Mouse (Mus musculus): ENCODE measurements at regions not wholly inside any gene's neighbourhood (a gene's known extent, or its start where the extent isn't known, plus 50 kb on each side); places are given as distances from the start of the nearest gene placed in this dataset.

DNA sequence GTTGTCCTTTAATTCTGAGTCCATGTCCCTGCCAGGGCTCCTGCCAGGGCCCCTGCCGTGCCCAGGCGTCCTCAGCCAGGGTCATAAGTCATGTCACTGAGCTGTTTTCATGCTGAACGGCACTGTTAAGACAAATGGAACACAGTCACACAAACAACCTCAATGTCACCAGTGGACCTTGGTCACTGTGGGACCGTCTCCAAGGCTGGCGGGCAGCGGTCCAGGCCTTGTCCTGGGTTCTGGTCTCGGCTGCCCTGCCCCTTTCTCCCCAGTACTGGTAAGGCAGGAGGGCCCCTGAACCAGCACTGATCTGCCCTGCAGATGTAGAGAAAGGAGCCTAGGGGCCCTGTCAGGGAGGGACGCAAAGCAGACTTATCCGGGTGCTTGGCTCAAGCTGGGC lies 79.3 kb upstream of the Ptpn1 start:
- POLR2A ChIA-PET: interaction anchor here in 1 of 4 experiments (0.6 kb wide), 1 partner anchor 346 kb away, joined by 3 read pairs; no protein-coding TSS in a partner anchor
- CTCF ChIA-PET: interaction anchor here in 3 of 4 experiments (0.7 to 1.1 kb wide), 3 partner anchors 172 to 640 kb away, joined by 3 to 4 read pairs (median 3); no protein-coding TSS in a partner anchor

DNA sequence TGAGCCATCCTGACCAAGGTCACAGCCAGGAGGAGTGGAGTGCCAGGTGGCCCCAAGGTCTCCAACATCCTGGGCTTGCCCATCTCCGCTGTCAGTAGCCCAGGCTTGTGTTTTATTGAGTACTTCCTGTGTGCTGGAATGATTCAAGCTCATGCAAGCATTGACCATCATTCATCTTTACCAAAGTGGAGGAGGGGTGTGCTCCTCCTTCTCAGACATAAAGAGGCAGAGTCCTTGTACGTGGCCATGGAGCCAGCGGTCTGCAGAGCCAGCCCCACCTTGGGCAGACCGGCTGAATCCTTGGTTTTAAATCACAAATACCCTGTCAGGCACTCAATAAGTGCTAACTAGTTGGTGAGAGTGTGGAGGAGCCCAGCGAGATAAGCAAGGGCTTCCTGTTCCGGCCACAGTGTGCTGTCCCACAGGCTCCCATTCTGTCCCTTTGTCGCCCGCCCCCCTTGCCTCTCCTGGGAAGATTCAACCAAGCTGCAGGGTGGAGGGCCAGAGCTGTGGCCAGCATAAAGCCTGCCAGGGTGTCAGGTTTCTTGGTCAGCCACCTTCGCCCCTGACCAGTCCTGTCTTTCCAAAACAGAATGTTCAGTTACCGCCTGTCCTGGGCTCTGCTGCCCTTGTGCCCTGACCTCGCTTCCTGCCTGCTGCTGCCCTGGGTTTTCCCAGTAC lies 80.5 kb upstream of the Ptpn1 start:
- CTCF ChIA-PET: interaction anchor here in 1 of 4 experiments (0.7 kb wide), 1 partner anchor 1061 kb away, joined by 4 read pairs; no protein-coding TSS in a partner anchor
- POLR2A ChIA-PET: no interaction called here

DNA sequence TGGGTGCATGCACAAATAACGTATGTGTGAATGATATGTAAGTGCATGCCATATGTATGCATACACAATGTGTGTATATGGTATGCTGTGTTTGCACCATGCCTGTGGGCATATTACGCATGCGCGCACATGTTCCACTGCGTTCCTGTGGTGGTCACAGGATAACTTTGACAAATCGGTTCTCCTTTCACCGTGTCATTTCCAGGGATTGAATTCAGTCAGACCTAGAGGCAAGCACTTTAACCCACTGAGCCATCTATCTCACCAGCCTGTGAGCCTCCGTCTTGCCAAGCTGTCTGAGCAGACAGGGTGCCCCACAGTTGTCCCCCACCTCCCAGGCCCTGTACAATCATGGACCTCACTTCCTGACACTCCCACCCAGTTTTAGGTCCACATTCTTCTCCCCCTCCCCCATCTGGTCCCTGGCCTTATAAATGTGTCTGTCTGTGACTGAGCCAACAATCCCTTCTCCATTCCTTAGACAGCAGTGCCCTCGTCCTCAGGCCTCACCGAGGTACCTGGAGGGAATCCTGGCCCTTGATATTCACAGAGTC lies 81.8 kb upstream of the Ptpn1 start:
- ChIA-PET CTCF (no interaction called here), POLR2A (interaction anchor here in 1 of 4 experiments (1.6 kb wide), 1 partner anchor 9 kb away, joined by 3 read pairs; no protein-coding TSS in a partner anchor)

DNA sequence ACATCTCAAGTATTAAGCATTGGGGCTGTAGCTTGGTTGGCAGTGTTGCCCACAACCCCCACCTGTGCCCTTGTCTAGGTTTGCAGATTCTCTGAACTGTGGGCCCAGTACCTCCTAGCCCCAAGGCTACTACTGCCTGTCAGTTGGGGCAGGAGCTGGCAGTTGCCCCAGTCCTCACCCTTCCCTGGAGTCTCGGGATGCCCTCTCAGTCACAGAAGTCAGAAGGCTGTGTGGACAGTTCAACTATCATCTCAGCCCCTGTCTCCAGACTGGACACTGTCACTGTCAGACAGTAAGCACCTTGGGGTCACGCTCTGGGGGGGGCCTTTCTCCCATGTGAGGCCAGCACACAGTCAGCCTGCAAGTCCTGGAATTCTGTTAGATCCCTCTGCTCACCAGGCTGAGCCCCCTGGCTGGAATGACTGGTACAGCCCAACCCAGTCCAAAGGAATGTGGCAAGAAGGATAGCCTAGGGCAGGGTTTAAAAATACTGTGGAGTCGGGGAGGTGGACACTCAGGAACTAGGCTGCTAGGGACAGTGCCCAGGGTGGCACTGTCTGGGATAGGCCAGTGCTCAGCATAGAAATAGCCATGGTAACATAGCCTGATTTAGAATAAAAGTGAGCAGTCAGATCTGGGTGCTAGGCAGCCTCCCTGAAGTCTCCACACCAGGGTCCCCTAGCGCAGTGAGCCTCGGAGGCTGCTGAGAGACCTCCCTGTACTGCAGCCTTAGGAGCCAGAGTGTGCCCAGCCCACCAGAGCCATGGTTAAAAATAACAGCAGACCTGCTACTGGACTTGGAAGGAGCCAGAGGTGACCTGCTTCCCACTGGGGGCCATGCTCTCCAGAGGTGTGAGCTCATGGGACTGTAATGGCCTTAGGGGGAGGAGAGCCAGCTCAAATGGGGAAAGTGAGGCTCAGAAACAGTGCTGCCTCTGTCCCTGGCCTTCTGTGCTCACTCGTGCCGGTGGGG lies 83.1 kb upstream of the Ptpn1 start:
- ChIA-PET POLR2A (interaction anchor here in 1 of 4 experiments (1.6 kb wide), 1 partner anchor 10 kb away, joined by 3 read pairs; no protein-coding TSS in a partner anchor), CTCF (no interaction called here)

DNA sequence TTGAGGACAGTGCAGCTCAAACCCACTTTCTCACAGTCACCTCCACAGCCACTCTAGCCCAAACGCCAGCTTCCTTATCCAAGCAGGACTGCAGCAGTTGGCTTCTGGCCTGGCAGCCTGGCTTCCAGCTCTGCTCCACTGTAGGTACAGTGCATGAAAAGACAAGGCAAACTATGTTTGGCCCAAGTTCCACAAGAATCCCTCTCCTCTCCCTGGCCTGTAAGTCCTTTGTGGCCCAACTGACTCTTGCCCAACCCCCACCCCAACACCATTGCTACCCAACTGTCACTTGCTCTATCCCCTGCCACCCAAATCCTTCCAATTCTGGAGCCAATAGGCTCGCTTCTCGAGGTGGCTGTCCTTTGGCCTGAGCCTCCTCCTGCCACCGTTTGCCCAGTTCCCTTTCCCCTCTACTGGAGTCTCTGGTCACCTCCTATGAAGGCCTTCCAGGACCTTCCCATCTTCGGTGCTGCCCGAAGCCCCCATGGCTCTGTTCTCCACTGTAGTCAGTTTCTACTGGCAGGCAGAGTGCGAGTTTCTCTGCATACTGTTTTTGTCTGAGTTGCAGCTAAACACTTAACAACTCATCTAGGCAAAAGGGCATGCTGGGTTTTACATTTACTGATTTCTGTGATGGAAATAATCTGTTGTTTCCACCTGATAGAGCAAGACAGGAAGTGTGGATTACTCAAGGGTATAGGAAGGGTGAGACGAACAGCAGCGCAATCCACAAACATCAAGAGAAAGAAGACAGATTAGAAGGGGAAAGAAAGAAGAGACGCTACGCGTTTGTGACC lies 84.4 kb upstream of the Ptpn1 start:
- ChIA-PET POLR2A (no interaction called here), CTCF (no interaction called here)

DNA sequence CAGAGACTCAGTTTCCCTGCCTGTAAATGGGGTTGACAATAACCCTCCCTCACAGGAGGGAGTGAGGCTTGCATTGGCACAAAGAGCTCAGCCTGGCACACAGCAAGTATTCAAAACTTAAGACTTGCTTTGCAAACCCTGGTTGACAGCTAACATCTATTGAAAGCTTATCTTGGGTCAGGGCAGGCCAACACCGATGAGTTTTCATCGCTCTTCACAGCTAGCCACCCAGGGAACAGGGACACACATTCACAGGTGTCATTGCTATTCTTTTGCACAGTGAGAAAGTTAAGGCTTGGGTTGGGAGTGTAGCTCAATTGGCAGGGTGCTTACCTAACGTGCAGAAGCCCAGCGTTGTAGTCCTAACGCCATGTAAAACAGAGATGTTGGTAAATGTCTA lies 86.5 kb upstream of the Ptpn1 start:
- CTCF ChIA-PET: interaction anchor here in 1 of 4 experiments (0.6 kb wide), 1 partner anchor 170 kb away, joined by 3 read pairs; no protein-coding TSS in a partner anchor
- POLR2A ChIA-PET: interaction anchor here in 1 of 4 experiments (0.6 kb wide), 1 partner anchor 260 kb away, joined by 3 read pairs; no protein-coding TSS in a partner anchor

DNA sequence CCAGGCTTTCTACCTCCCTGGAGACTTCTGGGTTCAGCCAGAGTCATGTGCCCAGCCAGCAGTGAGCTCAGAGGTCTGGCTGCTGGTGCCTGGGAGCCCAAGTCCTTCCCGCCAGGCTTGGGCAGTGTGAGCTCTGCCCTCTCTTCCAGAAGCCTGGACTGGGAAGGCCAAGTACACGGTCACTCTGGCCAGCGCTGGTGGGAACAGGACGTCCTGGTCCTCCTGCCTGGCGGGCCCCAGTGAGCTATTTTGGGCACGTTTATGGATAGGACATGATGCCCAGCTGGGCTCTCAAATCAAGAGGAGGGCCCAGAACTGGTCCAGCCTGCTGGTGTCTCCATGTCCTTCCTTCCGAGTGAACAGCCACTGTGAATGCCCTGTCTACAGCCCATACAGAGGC lies 87.3 kb upstream of the Ptpn1 start:
- ChIA-PET POLR2A (interaction anchor here in 1 of 4 experiments (0.6 kb wide), 1 partner anchor 261 kb away, joined by 3 read pairs; no protein-coding TSS in a partner anchor), CTCF (interaction anchor here in 3 of 4 experiments (0.7 to 1.2 kb wide), 4 partner anchors 11 to 312 kb away, joined by 3 to 5 read pairs (median 4); no protein-coding TSS in a partner anchor)

DNA sequence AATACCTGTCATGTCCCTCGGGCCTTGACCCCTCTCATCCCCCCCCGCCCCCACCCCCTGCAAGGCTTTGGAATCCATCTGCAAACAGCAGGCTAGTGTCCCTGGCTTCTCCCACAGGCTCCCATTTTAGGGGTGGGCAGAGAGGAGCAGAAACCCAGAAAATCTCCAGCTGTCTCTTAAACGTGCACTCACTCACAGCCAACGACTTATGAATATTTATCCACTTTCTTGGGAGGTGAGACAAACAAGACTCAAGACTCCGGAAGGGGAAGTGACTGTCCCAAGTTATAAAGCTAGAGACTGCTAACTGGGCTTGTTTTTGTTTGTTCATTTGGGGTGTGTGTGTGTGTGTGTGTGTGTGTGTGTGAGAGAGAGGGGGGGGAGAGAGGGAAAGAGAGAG lies 87.9 kb upstream of the Ptpn1 start:
- CTCF ChIA-PET: interaction anchor here in 2 of 4 experiments (0.7 to 1.2 kb wide), 2 partner anchors 10 to 159 kb away, joined by 3 to 5 read pairs; no protein-coding TSS in a partner anchor

DNA sequence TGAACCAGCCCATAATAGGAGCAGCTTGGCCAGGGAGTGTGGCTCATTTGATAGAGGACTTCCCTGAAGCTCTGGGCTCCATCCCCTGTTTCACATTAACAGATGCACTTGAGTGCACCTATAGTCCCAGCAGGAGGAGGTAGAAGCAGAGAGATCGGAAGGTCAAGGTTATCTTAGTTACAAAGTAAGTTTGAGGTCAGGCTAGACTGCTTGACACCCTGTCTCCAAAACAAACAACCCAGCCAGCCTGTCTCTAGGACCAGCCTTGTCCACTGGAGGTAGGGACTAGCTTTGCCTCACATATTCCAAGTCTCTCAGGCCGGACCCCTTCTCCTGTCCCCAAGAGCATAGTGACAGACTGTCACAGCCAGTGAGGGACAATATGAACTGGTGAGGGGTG lies 88.9 kb upstream of the Ptpn1 start:
- POLR2A ChIA-PET: no interaction called here
- CTCF ChIA-PET: no interaction called here

More for the DNA sequence above, 87.9 kb upstream of the Ptpn1 start:
- POLR2A ChIA-PET: interaction anchor here in 1 of 4 experiments (0.6 kb wide), 1 partner anchor 899 kb away, joined by 3 read pairs; no protein-coding TSS in a partner anchor

DNA sequence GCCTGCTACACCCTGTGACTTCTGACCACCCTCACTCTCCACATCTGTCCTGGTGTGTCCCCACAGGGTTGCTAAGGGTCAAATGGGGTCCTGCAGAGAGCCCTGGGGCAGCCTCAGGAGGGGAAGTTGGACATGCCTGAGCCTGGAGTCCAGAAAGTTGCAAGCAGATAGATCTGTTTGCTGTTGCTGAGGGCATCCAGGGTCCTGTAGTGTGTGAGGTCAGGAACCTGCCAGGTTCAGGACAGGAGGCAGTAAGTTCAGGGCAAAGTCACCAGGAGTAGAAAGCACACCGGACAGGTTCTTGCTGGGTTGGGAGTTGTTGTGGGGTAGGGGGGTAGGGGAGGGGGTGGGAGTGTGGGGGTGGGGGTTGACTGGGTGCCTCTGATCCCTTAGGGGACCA lies 89.4 kb upstream of the Ptpn1 start:
- ChIA-PET POLR2A (no interaction called here), CTCF (no interaction called here)

DNA sequence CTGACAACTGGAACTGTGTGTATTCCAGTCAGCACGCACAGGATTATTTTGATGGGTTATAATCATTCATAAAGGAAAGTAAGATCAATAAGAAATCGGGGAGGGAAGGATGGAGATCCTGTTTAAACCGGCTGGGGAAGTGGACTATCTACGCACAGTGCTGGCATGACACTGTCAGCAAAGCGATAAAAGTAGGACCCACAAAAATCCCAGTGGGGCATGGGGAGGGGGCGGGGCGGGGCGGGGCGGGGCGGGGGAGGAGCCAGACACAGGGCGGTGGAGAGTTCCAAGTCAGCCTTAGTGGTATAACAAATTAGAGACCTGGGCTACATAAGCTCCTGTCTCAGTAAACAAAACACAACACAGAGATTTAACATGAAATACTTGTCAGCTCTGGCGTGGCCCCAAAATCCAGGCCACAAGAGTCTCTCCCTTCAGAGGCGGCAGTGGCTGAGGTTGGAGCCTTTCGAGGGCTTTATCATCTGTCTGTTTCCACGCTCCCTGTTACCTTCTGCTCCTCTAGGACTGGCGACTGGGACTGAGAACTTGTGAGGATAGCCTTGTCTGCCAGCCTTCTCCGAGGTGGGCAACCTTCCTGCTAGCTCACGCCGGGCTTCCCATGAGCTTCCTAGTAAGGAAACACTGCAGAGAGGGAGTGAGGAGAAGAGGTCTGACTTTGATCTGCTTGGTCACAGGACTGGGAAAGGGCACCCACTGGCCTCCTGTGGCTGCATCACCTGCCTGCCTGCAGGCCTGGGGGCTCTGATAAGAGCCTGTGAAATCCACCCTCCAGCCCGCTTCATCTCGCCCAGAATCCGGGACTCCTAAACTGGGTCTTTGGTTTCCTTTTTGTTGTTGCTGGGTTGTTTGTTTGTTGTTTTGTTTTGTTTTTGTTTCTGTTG lies 90.3 kb upstream of the Ptpn1 start:
- POLR2A ChIA-PET: no interaction called here
- CTCF ChIA-PET: interaction anchor here in 1 of 4 experiments (0.7 kb wide), 1 partner anchor 12 kb away, joined by 3 read pairs; no protein-coding TSS in a partner anchor

DNA sequence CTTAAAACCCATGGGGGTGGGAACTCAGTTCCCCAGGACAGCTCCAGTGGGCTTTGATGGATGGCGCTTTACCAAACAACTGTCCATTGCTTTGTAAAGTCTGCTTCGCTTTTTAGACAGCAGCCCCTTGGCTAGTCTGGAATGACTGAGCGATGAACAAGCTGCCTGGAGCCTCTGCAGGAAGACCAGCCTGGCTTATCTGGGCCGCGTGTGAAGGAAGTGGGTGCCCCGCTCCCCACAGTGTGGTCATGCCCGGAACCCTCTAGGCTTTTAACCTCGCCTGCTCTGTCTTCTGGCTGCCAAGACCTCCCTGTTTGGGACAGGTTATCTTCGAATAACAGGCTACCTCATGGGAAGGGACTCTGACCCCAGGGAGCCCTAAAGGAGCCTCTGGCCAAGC lies 91.5 kb upstream of the Ptpn1 start:
- ChIA-PET POLR2A (interaction anchor here in 1 of 4 experiments (0.7 kb wide), 1 partner anchor 240 kb away, joined by 3 read pairs; no protein-coding TSS in a partner anchor), CTCF (interaction anchor here in 1 of 4 experiments (0.8 kb wide), 1 partner anchor 55 kb away, joined by 3 read pairs; no protein-coding TSS in a partner anchor)

DNA sequence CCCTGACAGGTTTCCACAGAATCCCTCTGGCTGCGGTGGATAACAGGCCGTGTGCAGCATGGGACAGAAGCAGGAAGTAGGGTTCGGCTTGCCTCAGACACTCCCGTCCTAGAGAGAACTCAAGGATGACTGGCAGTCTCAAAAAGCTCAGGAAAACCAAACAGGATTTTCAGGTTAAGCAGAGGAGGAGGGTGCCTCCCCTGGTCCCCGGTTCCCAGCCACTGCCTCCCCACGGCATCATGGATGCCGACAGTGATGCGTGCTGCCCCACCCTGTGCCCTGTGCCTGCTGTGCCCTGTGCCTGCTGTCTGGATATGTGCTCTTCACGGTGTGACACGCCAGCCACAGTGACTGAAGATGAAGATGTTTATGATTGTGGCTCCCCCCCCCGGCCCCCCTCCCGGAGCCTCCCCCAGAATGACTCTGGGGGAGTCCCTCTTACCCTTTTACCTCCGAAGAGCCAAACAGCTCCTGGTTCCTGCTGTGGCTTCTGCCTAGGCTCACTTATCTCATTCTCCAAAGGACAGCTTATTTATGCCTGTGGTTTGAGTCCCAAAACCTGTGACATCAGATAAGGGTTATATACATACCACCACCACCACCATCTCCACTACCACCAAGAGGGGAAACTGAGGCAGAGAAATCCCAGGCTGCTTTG lies 92.4 kb upstream of the Ptpn1 start:
- POLR2A ChIA-PET: no interaction called here
- CTCF ChIA-PET: interaction anchor here in 1 of 4 experiments (0.8 kb wide), 1 partner anchor 56 kb away, joined by 3 read pairs; no protein-coding TSS in a partner anchor

DNA sequence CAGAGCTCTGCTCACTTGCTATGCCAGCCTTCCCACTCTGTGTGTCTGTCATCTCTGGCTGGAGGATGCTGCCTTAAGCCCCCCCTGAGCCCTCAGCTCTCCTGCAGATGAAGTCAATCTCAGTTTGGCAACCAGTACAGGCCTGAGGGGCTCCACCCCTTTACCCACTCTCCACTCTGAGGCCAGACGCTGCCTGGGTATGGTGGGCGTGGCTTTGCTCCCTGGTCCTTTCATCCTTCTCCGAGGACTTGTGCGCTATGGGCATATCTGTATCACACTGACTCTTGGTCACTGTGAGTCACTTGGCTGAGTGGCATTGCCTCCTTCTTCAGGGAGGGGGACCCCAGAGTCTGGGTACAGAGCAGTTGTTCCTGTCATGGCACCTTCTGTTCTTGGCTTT lies 94.3 kb upstream of the Ptpn1 start:
- CTCF ChIA-PET: interaction anchor here in 2 of 4 experiments (0.6 to 0.9 kb wide), 4 partner anchors 57 to 193 kb away, joined by 3 to 13 read pairs (median 4); no protein-coding TSS in a partner anchor
- POLR2A ChIA-PET: interaction anchor here in 1 of 4 experiments (1.2 kb wide), 1 partner anchor 49 kb away, joined by 3 read pairs; no protein-coding TSS in a partner anchor

DNA sequence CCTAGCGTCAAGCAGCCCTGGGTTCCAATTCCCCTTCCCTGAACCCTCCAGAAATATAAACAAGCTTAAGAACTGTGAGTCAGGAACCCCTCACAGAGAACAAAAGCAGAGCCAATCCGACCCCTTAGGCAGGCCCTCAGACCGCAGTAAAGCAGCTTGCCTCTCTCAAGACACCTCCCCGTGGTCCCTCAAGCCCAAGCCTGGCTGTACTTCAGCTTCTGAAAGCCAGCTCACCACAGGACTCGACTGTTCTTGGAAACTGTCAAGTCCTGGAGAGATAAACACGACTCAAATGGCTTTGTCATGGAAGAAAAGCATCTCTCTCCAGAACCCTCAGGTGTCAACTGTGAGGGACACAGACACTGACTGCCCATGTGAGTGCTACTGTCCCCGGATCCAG lies 95.2 kb upstream of the Ptpn1 start:
- CTCF ChIA-PET: interaction anchor here in 1 of 4 experiments (0.7 kb wide), 1 partner anchor 133 kb away, joined by 6 read pairs; no protein-coding TSS in a partner anchor
- POLR2A ChIA-PET: interaction anchor here in 3 of 4 experiments (0.5 to 1.0 kb wide), 3 partner anchors 55 to 656 kb away, joined by 3 to 5 read pairs (median 5); no protein-coding TSS in a partner anchor

DNA sequence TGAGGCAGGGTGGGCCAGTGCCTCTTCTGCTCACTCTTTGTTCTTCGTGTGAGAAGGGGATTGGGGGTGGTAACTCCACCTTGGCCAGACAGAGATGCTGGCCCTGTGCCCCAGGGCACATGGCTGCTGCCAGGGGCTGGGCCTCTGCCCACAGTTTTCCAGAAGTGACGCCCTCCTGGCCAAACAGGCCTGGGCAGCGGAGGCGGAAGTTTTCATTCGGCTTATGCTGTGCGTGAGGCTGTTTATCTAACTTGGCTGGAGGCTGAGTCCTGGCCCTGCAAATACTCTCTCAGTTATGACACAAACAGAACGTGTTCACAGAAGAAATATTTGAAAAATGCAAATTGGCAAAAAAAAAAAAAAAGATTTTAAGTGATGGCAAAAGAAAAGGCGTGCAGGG lies 97.3 kb upstream of the Ptpn1 start:
- CTCF ChIA-PET: interaction anchor here in 2 of 4 experiments (0.6 to 1.2 kb wide), 5 partner anchors 60 to 878 kb away, joined by 3 to 4 read pairs (median 3); no protein-coding TSS in a partner anchor
- POLR2A ChIA-PET: interaction anchor here in 1 of 4 experiments (0.7 kb wide), 1 partner anchor 1515 kb away, joined by 3 read pairs; no protein-coding TSS in a partner anchor
